Comparison of ENCODE assay signal across 17 mouse cellular contexts in the genomic region with DNA sequence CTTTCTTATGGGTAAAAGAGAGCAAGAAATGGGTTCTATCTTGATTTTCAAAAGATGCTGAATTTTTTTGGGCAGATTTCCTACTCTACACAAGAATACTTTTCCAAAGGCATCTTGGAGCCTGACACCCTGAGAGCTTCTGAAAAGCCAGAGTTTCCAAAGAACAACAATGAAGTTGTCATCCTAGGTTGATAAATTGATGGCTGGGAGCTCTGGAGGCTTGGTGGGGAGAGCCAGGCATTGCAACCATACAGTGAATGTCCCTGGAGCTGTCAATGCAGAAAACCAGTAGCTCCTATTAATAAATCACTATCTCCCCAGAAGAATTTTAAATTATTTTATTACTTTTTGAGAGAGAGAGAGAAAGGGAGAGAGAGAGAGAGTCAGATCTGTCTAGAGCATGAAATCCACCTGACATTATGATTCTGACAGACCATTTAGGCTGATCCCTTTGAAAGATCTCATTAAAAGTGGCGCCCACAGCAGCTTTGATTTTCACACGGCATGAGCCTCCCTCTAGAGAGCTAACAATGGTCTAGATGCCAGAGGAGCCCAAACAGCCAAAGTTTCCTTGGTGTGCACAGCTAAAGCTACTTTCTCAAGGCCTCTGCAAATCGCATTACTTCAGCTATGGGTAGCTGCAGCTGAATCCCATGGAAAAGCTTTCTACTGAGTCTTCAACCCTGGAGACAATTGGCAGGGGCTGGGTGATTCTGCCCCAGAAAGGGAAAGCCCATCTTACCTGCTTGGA.
A peak's percentile ranks its signal among the peaks of the same experiment; 100 is the strongest.
DNase-seq lines count a peak whose midpoint lies in the region; ATAC-seq and TF ChIP-seq lines count a peak whose summit lies in the region.
"Had no signal": no experiment of that assay in that cellular context is flagged by ENCODE, and none has a peak within 500 bp of the region (broad histone marks: within the 10 kb centered on the region; RNA-seq: fewer than 3 reads in every experiment).

No protein-coding gene starts in this region.

- H3K9me3 ChIP-seq in kidney, postnatal 0 days (replicated peaks; ENCODE audit: low read length), result no peaks in the 10 kb centered on the region
- H3K9me3 ChIP-seq in hindbrain, embryonic 13.5 days, result no peaks in the 10 kb centered on the region
- H3K9me3 ChIP-seq in midbrain, embryonic 11.5 days (ENCODE audit: control insufficient read depth, low read length), result no peaks in the 10 kb centered on the region
- H3K9me3 ChIP-seq: limb, embryonic 15.5 days; megakaryocyte, embryonic 14.5 days had no signal

- no peak overlapping the region for H3K4me2 ChIP-seq in kidney, postnatal 0 days (ENCODE audit: low read length)
- H3K4me2 ChIP-seq in hindbrain, embryonic 13.5 days, result no peak overlapping the region
- H3K4me2 ChIP-seq in midbrain, embryonic 11.5 days, result no peak overlapping the region
- H3K4me2 ChIP-seq: limb, embryonic 15.5 days had no signal

- no peaks in the 10 kb centered on the region for H3K36me3 ChIP-seq in kidney, postnatal 0 days (ENCODE audit: insufficient read depth, low read length)
- no peaks in the 10 kb centered on the region for H3K36me3 ChIP-seq in hindbrain, embryonic 13.5 days
- H3K36me3 ChIP-seq in midbrain, embryonic 11.5 days (ENCODE audit: control insufficient read depth, insufficient read depth, low read length), result no peaks in the 10 kb centered on the region
- H3K36me3 ChIP-seq: limb, embryonic 15.5 days had no signal

- no peak overlapping the region for H3K4me3 ChIP-seq in kidney, postnatal 0 days (replicated peaks; ENCODE audit: low read depth, low read length)
- no peak overlapping the region for H3K4me3 ChIP-seq in hindbrain, embryonic 13.5 days
- H3K4me3 ChIP-seq in midbrain, embryonic 11.5 days (ENCODE audit: low read depth, low read length), result no peak overlapping the region
- H3K4me3 ChIP-seq: heart, adult 2 months; limb, embryonic 15.5 days; megakaryocyte, embryonic 14.5 days had no signal

- no peak overlapping the region for H3K9ac ChIP-seq in kidney, postnatal 0 days (ENCODE audit: low read depth, low read length)
- H3K9ac ChIP-seq in hindbrain, embryonic 13.5 days, result no peak overlapping the region
- H3K9ac ChIP-seq in midbrain, embryonic 11.5 days (ENCODE audit: low read length), result no peak overlapping the region
- H3K9ac ChIP-seq: limb, embryonic 15.5 days had no signal

- 0 out of 2 replicates have a peak, but pooled peaks cover 4% of the 10 kb centered on the region for H3K4me1 ChIP-seq in kidney, postnatal 0 days (replicated peaks; ENCODE audit: insufficient read depth, low read length)
- H3K4me1 ChIP-seq in hindbrain, embryonic 13.5 days (replicated peaks), result peaks cover 11% of the 10 kb centered on the region
- H3K4me1 ChIP-seq in midbrain, embryonic 11.5 days (ENCODE audit: control insufficient read depth, insufficient read depth, low read length), result peaks cover 9% of the 10 kb centered on the region; the same call in 1 of the 2 replicates
- H3K4me1 ChIP-seq: megakaryocyte, embryonic 14.5 days had no signal

- no peaks in the 10 kb centered on the region for H3K27me3 ChIP-seq in kidney, postnatal 0 days (ENCODE audit: insufficient read depth, low read length)
- H3K27me3 ChIP-seq in hindbrain, embryonic 13.5 days, result no peaks in the 10 kb centered on the region
- H3K27me3 ChIP-seq in midbrain, embryonic 11.5 days (ENCODE audit: control insufficient read depth, insufficient read depth, low read length), result no peaks in the 10 kb centered on the region
- H3K27me3 ChIP-seq: limb, embryonic 15.5 days; megakaryocyte, embryonic 14.5 days had no signal

- TF ChIP-seq CTCF in kidney, postnatal 0 days (IDR thresholded peaks at IDR 0.05; ENCODE audit: low read depth), result no peak

- peak; percentile 44 for DNase-seq in kidney, postnatal 0 days (ENCODE audit: low spot score)
- no peak for DNase-seq in kidney, adult 18-20 months
- DNase-seq in midbrain, embryonic 11.5 days (ENCODE audit: low spot score, missing footprints), result peak; percentile 88
- no peak for DNase-seq in layer of hippocampus, adult 9-11 months
- no peak for DNase-seq in ovary, postnatal 36 days (ENCODE audit: low spot score)
- DNase-seq in urinary bladder, adult 2 months (ENCODE audit: low spot score), result no peak
- DNase-seq: cerebellum, adult 18-20 months; gastrocnemius, postnatal 10 days; heart, adult 2 months; kidney, adult 2 months; kidney, postnatal 4 days; lung, postnatal 14 days; right cerebral cortex, postnatal 14 days had no signal

- H3K27ac ChIP-seq in kidney, postnatal 0 days, result no peak overlapping the region
- peak overlapping the region; percentile 41 for H3K27ac ChIP-seq in hindbrain, embryonic 13.5 days
- peak overlapping the region; percentile 36; the same call in 1 of the 2 replicates for H3K27ac ChIP-seq in midbrain, embryonic 11.5 days (ENCODE audit: low read depth, low read length)
- H3K27ac ChIP-seq: heart, adult 2 months; limb, embryonic 15.5 days; stomach, postnatal 0 days had no signal

- 64% methylated on average over 3 of the region's 3 CpGs for WGBS in kidney, postnatal 0 days
- WGBS in hindbrain, embryonic 13.5 days, result 13% methylated on average over 3 of the region's 3 CpGs
- 19% methylated on average over 3 of the region's 3 CpGs for WGBS in midbrain, embryonic 11.5 days

- no peak for ATAC-seq in kidney, postnatal 0 days (replicated peaks; ENCODE audit: low FRiP score, low read depth)
- ATAC-seq in hindbrain, embryonic 13.5 days (ENCODE audit: low FRiP score), result peak; percentile 59; the same call in 1 of the 2 replicates
- peak; percentile 77 for ATAC-seq in midbrain, embryonic 11.5 days (ENCODE audit: low FRiP score)

Comparison
In these comparisons a context has a peak if more than half of its experiments do, and no peak if none do; other contexts are left out.
1. DNase-seq: peak in kidney, postnatal 0 days (single experiment) and midbrain, embryonic 11.5 days (single experiment); none in kidney, adult 18-20 months (single experiment), layer of hippocampus, adult 9-11 months (single experiment), ovary, postnatal 36 days (single experiment) and urinary bladder, adult 2 months (single experiment).